Mouse (Mus musculus): ENCODE data around the gene Tpo. TPM values are rescaled to one million over a fixed set of nuclear protein-coding genes. Genes with fewer than 3 reads are reported as not detected.

Tpo gene
- total RNA-seq, 2 experiments from 2014 or later = 0.27 TPM; not detected in 1

DNA sequence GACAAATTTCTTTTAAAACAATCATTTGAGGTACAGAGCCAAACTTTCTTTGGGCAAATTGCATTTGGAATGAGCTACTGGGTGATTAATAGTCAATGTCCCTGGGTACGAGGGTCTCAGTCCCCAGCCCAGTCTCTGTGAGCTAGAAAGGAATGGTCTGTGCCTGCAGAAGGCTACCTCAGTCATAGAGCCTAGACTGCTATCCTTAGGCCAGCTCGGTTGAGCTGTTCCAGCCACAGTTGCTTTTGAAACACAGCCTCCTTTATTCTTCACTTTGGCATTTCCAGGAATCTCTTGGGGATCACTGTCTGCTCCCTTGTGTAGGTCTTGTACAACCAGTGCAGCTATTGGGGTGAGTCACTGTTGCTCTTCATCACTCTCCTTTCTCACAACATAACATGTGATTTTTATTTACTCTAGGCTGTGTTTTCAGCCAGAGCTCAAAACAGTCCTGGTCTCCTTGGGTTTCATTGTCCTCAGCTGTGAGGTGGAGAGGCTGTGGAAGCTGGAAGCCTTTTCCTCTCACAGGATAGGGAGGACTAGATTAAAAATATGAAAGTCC is 108.1 kb downstream of the Tpo start:
- no peak for DNase-seq (ENCODE audit: extremely low spot score in 1 of 2, low spot score in 1 of 2)

DNA sequence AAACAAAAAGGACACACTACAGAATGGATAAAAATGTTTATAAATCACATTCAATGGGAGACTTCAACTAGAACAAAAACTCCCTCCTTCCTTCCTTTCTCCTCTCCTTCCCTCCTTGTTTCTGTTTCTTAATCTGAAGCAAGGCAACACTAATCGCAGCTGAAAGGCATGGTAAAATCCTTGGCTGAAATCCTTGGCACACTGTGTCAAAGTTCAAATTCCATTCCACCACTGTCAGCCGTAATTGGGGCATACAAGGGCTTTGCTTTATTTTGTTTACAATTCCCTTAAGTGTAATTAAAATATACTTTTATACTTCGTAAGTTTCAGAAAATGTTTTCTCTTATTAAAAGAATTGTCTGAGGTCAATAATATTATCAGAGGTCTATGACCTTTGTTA is 108.9 kb downstream of the Tpo start:
- no peak for DNase-seq (ENCODE audit: extremely low spot score in 1 of 2, low spot score in 1 of 2)

DNA sequence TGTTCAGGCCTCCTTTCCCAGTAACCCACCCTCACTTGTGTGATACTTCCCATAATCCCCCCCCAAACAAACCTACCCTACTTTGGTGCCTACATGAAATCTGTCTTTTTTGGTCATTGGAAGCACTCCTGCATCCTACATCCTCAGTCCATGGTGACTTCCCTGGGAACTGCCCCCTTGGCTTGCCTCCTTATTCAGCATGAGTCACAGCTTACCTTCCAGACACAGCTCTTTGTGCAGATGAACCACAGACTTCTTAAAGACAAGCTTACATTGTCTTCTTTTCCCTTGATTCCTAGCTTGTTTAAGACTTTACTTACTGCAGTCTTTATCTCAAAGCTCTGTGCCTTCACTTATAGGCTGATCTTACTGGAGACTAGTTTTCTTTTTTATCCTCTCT is 112.0 kb downstream of the Tpo start:
- no peak for DNase-seq (ENCODE audit: extremely low spot score in 1 of 2, low spot score in 1 of 2)

DNA sequence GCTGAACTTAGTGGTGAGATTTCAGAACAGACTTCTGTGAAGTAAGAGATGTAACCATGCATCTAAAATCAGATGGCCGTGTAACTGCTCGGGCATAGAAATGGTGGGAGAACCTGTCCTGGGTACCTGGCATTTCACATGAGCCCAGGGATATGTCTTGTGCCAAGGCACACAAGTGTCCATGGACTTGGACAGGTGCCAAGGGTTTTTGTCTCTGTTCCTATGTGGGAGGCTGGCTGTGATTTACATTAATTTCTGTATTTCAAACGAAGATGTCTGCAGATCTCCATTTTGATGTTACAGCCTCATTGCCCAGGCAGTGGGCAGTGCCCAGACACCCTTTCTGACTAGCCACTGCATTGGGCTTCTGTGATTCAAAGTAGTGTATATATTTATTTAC is 115.3 kb downstream of the Tpo start:
- DNase-seq (ENCODE audit: extremely low spot score in 1 of 2, low spot score in 1 of 2) = no peak

DNA sequence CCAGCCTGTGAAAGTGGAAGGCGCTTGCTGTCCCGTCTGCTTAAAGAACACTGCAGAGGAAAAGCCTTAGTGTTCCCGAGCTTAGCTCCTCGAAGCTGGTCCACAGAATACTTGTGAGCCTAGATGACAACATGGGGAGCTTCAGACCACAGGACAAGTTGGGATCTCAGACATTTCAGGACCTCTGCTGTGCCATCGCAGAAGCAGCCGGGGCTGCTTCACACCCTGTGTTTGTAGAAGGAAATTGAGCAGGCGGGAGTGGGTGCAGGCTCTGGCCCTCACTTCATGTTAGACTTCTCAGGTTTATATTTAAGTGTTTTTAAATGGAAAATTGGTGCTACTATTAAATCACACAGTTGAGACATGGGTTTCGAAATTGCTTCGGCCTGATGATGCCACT is 116.9 kb downstream of the Tpo start:
- DNase-seq (ENCODE audit: extremely low spot score in 1 of 2, low spot score in 1 of 2) = no peak

DNA sequence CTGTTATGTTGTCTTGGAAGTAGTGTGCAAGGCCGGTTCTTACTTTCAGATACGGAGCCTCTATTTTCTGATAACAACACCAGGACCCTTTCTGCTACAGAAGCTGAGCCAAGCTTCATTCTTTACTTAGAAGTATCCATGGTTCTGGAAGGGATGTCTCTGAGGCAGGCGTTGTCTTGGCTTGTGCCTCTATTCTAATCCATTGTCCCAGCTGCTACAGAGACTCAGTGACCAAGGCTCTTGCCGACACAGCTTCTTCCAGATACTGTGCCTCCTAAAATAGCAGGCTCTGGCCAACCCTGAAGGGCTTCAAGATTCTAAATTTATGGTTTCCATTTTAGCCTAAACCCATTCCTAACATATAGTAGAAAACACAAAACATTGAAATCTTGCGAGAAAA is 123.7 kb downstream of the Tpo start:
- no peak for DNase-seq (ENCODE audit: extremely low spot score in 1 of 2, low spot score in 1 of 2)

DNA sequence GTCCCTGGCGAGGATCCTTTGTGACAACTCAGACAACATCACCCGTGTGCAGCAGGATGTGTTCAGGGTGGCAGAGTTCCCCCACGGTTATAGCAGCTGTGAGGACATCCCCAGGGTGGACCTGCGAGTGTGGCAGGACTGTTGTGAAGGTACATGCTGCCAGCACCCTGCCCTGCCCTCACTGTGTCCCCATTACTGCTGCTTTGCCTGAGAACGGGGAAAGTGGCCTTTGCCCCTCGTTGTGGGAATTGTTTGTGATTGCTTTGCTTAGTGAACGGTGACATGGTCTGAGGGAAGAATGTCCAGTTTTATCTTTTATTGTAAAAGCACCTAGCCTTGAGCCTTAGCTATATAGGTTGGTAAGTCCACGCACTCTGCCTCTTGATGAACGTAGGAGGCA is 125.8 kb downstream of the Tpo start:
- DNase-seq (ENCODE audit: extremely low spot score in 1 of 2, low spot score in 1 of 2) = no peak

Other genes starting within 250 kb of the Tpo start
- 10 to 100 TPM; 61.1 to 68.1 TPM for gene Pxdn, start 195.0 kb downstream of the Tpo start, total RNA-seq (2021)
- 1 to 10 TPM; 4.9 to 7.1 TPM for gene Sntg2, start 240.8 kb upstream of the Tpo start, total RNA-seq (2021)

Data from layer of hippocampus, postnatal 25 days (tissue).